Mouse (Mus musculus): Measurements from ENCODE around the gene Pi16.

DNA sequence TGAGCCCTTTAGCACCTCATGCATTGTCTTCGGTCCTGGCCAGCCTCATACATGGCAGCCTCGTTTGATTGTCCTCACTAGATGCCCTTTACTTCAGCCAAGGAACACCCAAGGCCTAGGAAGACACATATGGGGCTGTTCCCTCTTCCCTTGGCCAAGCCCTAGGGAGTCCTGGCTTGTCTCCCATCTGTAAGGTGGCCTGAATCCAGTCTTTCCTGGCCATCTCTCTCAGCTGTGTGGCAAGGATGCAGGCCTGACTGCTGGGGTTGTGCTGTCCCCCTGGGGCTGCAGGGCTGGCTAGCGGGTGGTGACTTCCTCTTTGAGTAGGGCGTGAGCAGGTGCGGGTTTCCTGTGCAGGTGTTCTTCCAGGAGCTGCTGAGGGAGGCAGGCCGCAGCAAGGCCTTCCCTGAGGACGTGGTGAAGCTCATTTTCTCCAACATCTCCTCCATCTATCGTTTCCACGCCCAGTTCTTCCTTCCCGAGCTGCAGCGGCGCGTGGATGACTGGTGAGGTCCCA lies 47.7 kb downstream of the Pi16 start:
- TF ChIP-seq POLR2A (IDR thresholded peaks at IDR 0.05; ENCODE audit: control insufficient read depth, low read depth, low read length) (no peak), CTCF (IDR thresholded peaks at IDR 0.05; ENCODE audit: control insufficient read depth, insufficient read depth, insufficient replicate concordance, low read depth, low read length) (no peak)
